Mouse (Mus musculus) cerebellum, adult 2 months (tissue): ENCODE data around the gene Olfr559. TPM values are rescaled to one million over a fixed set of nuclear protein-coding genes. Genes with fewer than 3 reads are reported as not detected.

Experiments
- DNase-seq, 2 experiments: peaks; one replicate each; pipeline ENCODE4 v3.0.0; 2021
- H3K27ac ChIP-seq: fragments of 200-500 bp; 2 replicates; pipeline ENCODE4 v1.5.1; 2012; ENCODE audit warnings: low read length, control low read depth, inconsistent platforms; ENCODE audit not compliant: insufficient read depth
- H3K27me3 ChIP-seq: fragments of 200-500 bp; 2 replicates; pipeline ENCODE4 v1.6.1; 2012; ENCODE audit warnings: inconsistent platforms, mild to moderate bottlenecking, low read length, moderate library complexity; ENCODE audit not compliant: control insufficient read depth, insufficient read depth
- H3K4me1 ChIP-seq: fragments of 200-500 bp; 2 replicates; pipeline ENCODE4 v1.6.1; 2011; ENCODE audit warnings: low read length; ENCODE audit not compliant: control insufficient read depth, insufficient read depth
- H3K4me3 ChIP-seq: fragments of 200-500 bp; replicated peaks from 2 replicates; pipeline ENCODE3; 2011; ENCODE audit warnings: mild to moderate bottlenecking, low read depth, low read length, control low read depth; ENCODE audit not compliant: insufficient read depth
- CTCF ChIP-seq: fragments of 200-500 bp; IDR thresholded peaks from 2 replicates; pipeline ENCODE4 v1.5.1; 2011; ENCODE audit warnings: low read depth, mild to moderate bottlenecking, control low read depth, low read length, moderate library complexity, borderline replicate concordance; ENCODE audit not compliant: insufficient read depth
- POLR2A ChIP-seq: fragments of 200-500 bp; IDR thresholded peaks from 2 replicates; pipeline ENCODE4 v1.6.1; 2011; ENCODE audit warnings: low read length, control low read depth, borderline replicate concordance; ENCODE audit not compliant: insufficient read depth
- WGBS: fragments of 180-500 bp; shearing (Covaris S2); methylation state at CpG from one replicate; pipeline ENCODE4 v1.1.7; 2018; 5-methylcytosine and 5-hydroxymethylcytosine counted together
- polyA plus RNA-seq: library from polyadenylated mRNA; depleted of rRNA; stranded (reverse); fragments of >200 nt; gene quantifications from 2 replicates; pipeline ENCODE4 v1.2.3, GENCODE M21; 2012; rRNA removed

The Olfr559 gene
- not detected in 2 replicates for polyA plus RNA-seq

DNA sequence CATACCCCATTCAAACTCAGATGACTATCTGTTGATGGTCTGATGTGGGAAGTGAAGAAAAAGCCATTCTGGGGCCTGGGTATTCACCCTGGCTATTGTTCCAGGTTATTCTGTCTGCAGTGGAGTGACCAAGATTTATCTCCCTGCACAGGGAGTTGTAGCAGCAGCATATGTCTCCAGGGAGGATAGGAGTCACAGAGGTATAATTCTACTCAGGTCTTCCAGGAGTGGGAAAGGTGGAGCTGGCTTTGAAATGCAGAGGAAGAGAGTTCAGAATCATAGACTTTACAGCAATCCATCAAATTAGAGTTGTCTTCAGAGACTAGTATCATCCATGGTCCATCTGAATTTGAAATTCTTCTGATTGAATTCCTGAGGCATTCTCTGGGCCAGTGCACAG, at the start of gene Olfr559:
Olfr559 (minus strand) TSS at position 101 of the 400 bp plus-strand sequence.
- DNase-seq: no peak
- H3K4me3 ChIP-seq: no peak within 1 kb of the TSS
- H3K27me3 ChIP-seq: no peaks in the 10 kb centered on the region
- H3K4me1 ChIP-seq: no peaks in the 10 kb centered on the region
- no peak within 1 kb of the TSS for H3K27ac ChIP-seq
- TF ChIP-seq CTCF: no peak
- no peak for TF ChIP-seq POLR2A

- WGBS: 68% methylated on average over 2 of the region's 2 CpGs
- no peak for DNase-seq
- Histone ChIP-seq H3K27ac (no peak within 1 kb of the TSS), H3K4me1 (no peaks in the 10 kb centered on the region), H3K4me3 (no peak within 1 kb of the TSS), H3K27me3 (no peaks in the 10 kb centered on the region)
- TF ChIP-seq CTCF (no peak), POLR2A (no peak)
Observed at GRCm38 (mm10) chr7:102770921-102771320, 43.6 kb upstream of the Olfr559 start, which contains the start of gene Olfr561. TSS of gene Olfr561 (plus strand) at chr7:102771221.

GRCm38 (mm10) chr7:102759266-102759665, 32.0 kb upstream of the Olfr559 start, which contains the start of the genes Olfr560 and Olfr78:
TSS of gene Olfr560 (minus strand) at chr7:102759366.
TSS of gene Olfr78 (minus strand) at chr7:102759471.
- no peak within 1 kb of the TSS for H3K27ac ChIP-seq
- H3K4me1 ChIP-seq: no peaks in the 10 kb centered on the region
- 72% methylated on average over 4 of the region's 4 CpGs for WGBS
- no peak within 1 kb of the TSS for H3K4me3 ChIP-seq
- DNase-seq: no peak
- TF ChIP-seq CTCF: no peak
- no peak for TF ChIP-seq POLR2A
- no peaks in the 10 kb centered on the region for H3K27me3 ChIP-seq

- 7% methylated on average over 1 of the region's 1 CpGs for whole genome bisulfite sequencing
- no peaks in the 10 kb centered on the region for H3K27me3 ChIP-seq
- no peak for DNase-seq
- TF ChIP-seq POLR2A: no peak
- no peak for TF ChIP-seq CTCF
- no peaks in the 10 kb centered on the region for H3K4me1 ChIP-seq
- H3K4me3 ChIP-seq: no peak overlapping the region
- no peak overlapping the region for H3K27ac ChIP-seq
Observed at GRCm38 (mm10) chr7:102752086-102752485, 24.8 kb upstream of the Olfr559 start.

DNA sequence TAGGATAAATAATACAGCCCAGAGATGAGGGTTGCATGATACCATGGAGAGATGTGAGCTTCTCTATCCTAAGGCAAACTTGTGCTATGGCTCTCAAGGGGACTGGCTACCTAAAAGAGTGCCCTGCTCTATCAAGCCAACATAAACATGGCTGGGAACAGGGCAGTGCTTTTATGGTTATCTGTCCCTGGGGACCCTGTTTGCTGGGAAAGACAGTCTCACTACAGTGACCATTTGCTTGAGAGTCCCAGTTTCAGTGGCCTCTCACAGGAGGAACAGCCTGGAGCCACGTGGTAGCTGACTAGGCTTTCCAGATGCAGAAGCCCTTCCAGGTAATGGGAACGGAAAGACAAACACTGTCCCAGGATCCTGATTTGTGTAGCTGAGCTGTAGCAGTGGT, 10.4 kb upstream of the Olfr559 start:
- no peak for TF ChIP-seq POLR2A
- TF ChIP-seq CTCF: no peak
- H3K27me3 ChIP-seq: no peaks in the 10 kb centered on the region
- WGBS: 46% methylated on average over 2 of the region's 2 CpGs
- H3K4me1 ChIP-seq: no peaks in the 10 kb centered on the region
- no peak overlapping the region for H3K4me3 ChIP-seq
- no peak for DNase-seq
- no peak overlapping the region for H3K27ac ChIP-seq

DNA sequence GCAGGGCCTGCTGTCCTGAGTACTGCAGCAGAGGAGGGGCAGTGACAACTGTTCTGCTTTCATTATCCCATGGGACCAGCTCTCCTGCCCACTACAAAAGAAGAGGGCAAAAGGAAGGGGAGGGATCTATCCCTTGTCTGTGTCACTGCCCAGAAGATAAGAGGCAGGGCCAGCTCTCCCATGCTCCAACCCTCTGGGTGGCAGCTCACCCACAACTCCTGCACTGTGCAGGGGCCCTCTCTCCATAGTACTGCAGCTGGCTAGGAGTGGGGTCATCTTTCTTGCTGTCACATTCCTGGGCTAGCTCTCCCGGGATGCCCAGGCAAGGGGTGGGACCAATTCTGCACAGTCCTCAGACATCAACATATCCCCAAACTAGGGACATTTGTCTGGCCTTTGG, 6.5 kb upstream of the Olfr559 start:
- 68% methylated on average over 1 of the region's 1 CpGs for WGBS
- TF ChIP-seq CTCF: no peak
- TF ChIP-seq POLR2A: no peak
- H3K4me1 ChIP-seq: no peaks in the 10 kb centered on the region
- no peak for DNase-seq
- no peak overlapping the region for H3K4me3 ChIP-seq
- H3K27ac ChIP-seq: no peak overlapping the region
- H3K27me3 ChIP-seq: no peaks in the 10 kb centered on the region

- 20% methylated on average over 1 of the region's 1 CpGs for WGBS
- Histone ChIP-seq H3K27me3 (no peaks in the 10 kb centered on the region), H3K4me3 (no peak within 1 kb of the TSS), H3K4me1 (no peaks in the 10 kb centered on the region), H3K27ac (no peak within 1 kb of the TSS)
- no peak for DNase-seq
- TF ChIP-seq CTCF (no peak), POLR2A (no peak)
Observed at GRCm38 (mm10) chr7:102718970-102719369, 8.3 kb downstream of the Olfr559 start, which contains the start of gene Olfr33. TSS of gene Olfr33 (minus strand) at chr7:102719070.

- Histone ChIP-seq H3K4me3 (no peak within 1 kb of the TSS), H3K4me1 (0 out of 2 replicates have a peak, but pooled peaks cover 6% of the 10 kb centered on the region), H3K27me3 (no peaks in the 10 kb centered on the region), H3K27ac (no peak within 1 kb of the TSS)
- no peak for DNase-seq
- TF ChIP-seq CTCF (no peak), POLR2A (no peak)
Observed at GRCm38 (mm10) chr7:102701915-102702314, 25.4 kb downstream of the Olfr559 start, which contains the start of gene Olfr558. TSS of gene Olfr558 (plus strand) at chr7:102702215.
